Mouse (Mus musculus): ENCODE measurements at regions not wholly inside any gene's neighbourhood (a gene's known extent, or its start where the extent isn't known, plus 50 kb on each side); places are given as distances from the start of the nearest gene placed in this dataset.

GRCm38 (mm10) chrX:157107747-157108146 lies 307.4 kb downstream of the Phex start:
- DNase-seq: no peak

GRCm38 (mm10) chrX:157080025-157080424 lies 335.1 kb downstream of the Phex start:
- DNase-seq: no peak

- no peak for DNase-seq
Measured at GRCm38 (mm10) chrX:157079606-157080005, 335.5 kb downstream of the Phex start.

GRCm38 (mm10) chrX:157078061-157078460 lies 337.1 kb downstream of the Phex start:
- DNase-seq: peak; percentile 11

- DNase-seq: no peak
Measured at GRCm38 (mm10) chrX:157076193-157076592, 338.9 kb downstream of the Phex start.

GRCm38 (mm10) chrX:157051629-157052315 lies 363.3 kb downstream of the Phex start:
- DNase-seq: no peak

GRCm38 (mm10) chrX:157028913-157029312 lies 386.2 kb downstream of the Phex start:
- peak; percentile 2 for DNase-seq

- DNase-seq: no peak
Measured at GRCm38 (mm10) chrX:157024343-157024742, 390.8 kb downstream of the Phex start.

GRCm38 (mm10) chrX:157021851-157022250 lies 393.3 kb downstream of the Phex start:
- no peak for DNase-seq

- no peak for DNase-seq
Measured at GRCm38 (mm10) chrX:157020337-157020736, 394.8 kb downstream of the Phex start.

GRCm38 (mm10) chrX:156989986-156990518 lies 425.1 kb downstream of the Phex start:
- DNase-seq: no peak

- no peak for DNase-seq
Measured at GRCm38 (mm10) chrX:156947093-156947492, 468.0 kb downstream of the Phex start.

- no peak for DNase-seq
Measured at GRCm38 (mm10) chrX:156944223-156944622, 470.9 kb downstream of the Phex start.

- peak; percentile 1 for DNase-seq
Measured at GRCm38 (mm10) chrX:156913363-156913762, 501.7 kb downstream of the Phex start.

All from adrenal gland, postnatal 10 days (tissue).